Mouse (Mus musculus): ENCODE measurements around the gene Mindy2.
A peak's percentile ranks its signal among the peaks of the same experiment; 100 is the strongest.

Gene Mindy2

GRCm38 (mm10) chr9:70668048-70668447 is 11.1 kb upstream of the Mindy2 start:
- no peak for DNase-seq (ENCODE audit: low spot score in 2 of 2)

GRCm38 (mm10) chr9:70666811-70667210 is 9.8 kb upstream of the Mindy2 start:
- no peak for DNase-seq (ENCODE audit: low spot score in 2 of 2)

- DNase-seq (ENCODE audit: low spot score in 2 of 2) = peak in 1 of 2 experiments; percentile 45
Measured at GRCm38 (mm10) chr9:70665372-70666145, 8.6 kb upstream of the Mindy2 start.

- no peak for DNase-seq (ENCODE audit: low spot score in 2 of 2)
Measured at GRCm38 (mm10) chr9:70664847-70665246, 7.9 kb upstream of the Mindy2 start.

- no peak for DNase-seq (ENCODE audit: low spot score in 2 of 2)
Measured at GRCm38 (mm10) chr9:70658266-70658665, 1.3 kb upstream of the Mindy2 start.

GRCm38 (mm10) chr9:70656130-70657007 is 605 bp downstream of the Mindy2 start, which contains the start of gene Gm10642:
Gene Gm10642 (plus strand): TSS chr9:70656251.
- DNase-seq (ENCODE audit: low spot score in 2 of 2) = peak; percentile 26 to 36

- no peak for DNase-seq (ENCODE audit: low spot score in 2 of 2)
Measured at GRCm38 (mm10) chr9:70655764-70656129, 1.2 kb downstream of the Mindy2 start.

GRCm38 (mm10) chr9:70654496-70654895 is 2.5 kb downstream of the Mindy2 start:
- DNase-seq (ENCODE audit: low spot score in 2 of 2) = no peak

- DNase-seq (ENCODE audit: low spot score in 2 of 2) = no peak
Measured at GRCm38 (mm10) chr9:70653875-70654274, 3.1 kb downstream of the Mindy2 start.

- no peak for DNase-seq (ENCODE audit: low spot score in 2 of 2)
Measured at GRCm38 (mm10) chr9:70652221-70652620, 4.8 kb downstream of the Mindy2 start.

GRCm38 (mm10) chr9:70650994-70651393 is 6.0 kb downstream of the Mindy2 start:
- no peak for DNase-seq (ENCODE audit: low spot score in 2 of 2)

- DNase-seq (ENCODE audit: low spot score in 2 of 2) = no peak
Measured at GRCm38 (mm10) chr9:70650260-70650659, 6.7 kb downstream of the Mindy2 start.

GRCm38 (mm10) chr9:70636748-70637147 is 20.2 kb downstream of the Mindy2 start:
- DNase-seq (ENCODE audit: low spot score in 2 of 2) = no peak

- DNase-seq (ENCODE audit: low spot score in 2 of 2) = no peak
Measured at GRCm38 (mm10) chr9:70631665-70632064, 25.3 kb downstream of the Mindy2 start.

GRCm38 (mm10) chr9:70629711-70630110 is 27.3 kb downstream of the Mindy2 start:
- no peak for DNase-seq (ENCODE audit: low spot score in 2 of 2)

- DNase-seq (ENCODE audit: low spot score in 2 of 2) = no peak
Measured at GRCm38 (mm10) chr9:70611026-70611673, 45.8 kb downstream of the Mindy2 start.

GRCm38 (mm10) chr9:70602186-70602845 is 54.7 kb downstream of the Mindy2 start:
- no peak for DNase-seq (ENCODE audit: low spot score in 2 of 2)

GRCm38 (mm10) chr9:70598271-70598670 is 58.7 kb downstream of the Mindy2 start:
- no peak for DNase-seq (ENCODE audit: low spot score in 2 of 2)

GRCm38 (mm10) chr9:70591486-70591885 is 65.5 kb downstream of the Mindy2 start:
- no peak for DNase-seq (ENCODE audit: low spot score in 2 of 2)

- DNase-seq (ENCODE audit: low spot score in 2 of 2) = no peak
Measured at GRCm38 (mm10) chr9:70590775-70591174, 66.2 kb downstream of the Mindy2 start.

GRCm38 (mm10) chr9:70587171-70587570 is 69.8 kb downstream of the Mindy2 start:
- no peak for DNase-seq (ENCODE audit: low spot score in 2 of 2)

- no peak for DNase-seq (ENCODE audit: low spot score in 2 of 2)
Measured at GRCm38 (mm10) chr9:70585172-70585571, 71.8 kb downstream of the Mindy2 start.
